Mouse (Mus musculus) cerebellum, adult 9-10 months (tissue): ENCODE data around the gene Fasn.
A peak's percentile ranks its signal among the peaks of the same experiment; 100 is the strongest.
"Not testable (repeated sequence)": the region's sequence is repeated elsewhere in the genome, so short reads cannot be mapped to it uniquely, and the experiment has no call there.

ENCODE experiments used
- DNase-seq: peaks from one replicate; pipeline ENCODE4 v3.0.0; 2022

Gene Fasn

GRCm38 (mm10) chr11:120823956-120824786 lies at the start of gene Fasn:
Gene Fasn, minus strand, starts transcription at chr11:120824547.
- peak; percentile 97 for DNase-seq

- no peak for DNase-seq
Measured at GRCm38 (mm10) chr11:120873206-120873605, 48.9 kb upstream of the Fasn start.

GRCm38 (mm10) chr11:120871521-120871920 lies 47.2 kb upstream of the Fasn start:
- no peak for DNase-seq

GRCm38 (mm10) chr11:120865816-120866215 lies 41.5 kb upstream of the Fasn start:
- no peak for DNase-seq

GRCm38 (mm10) chr11:120862819-120863218 lies 38.5 kb upstream of the Fasn start:
- no peak for DNase-seq

GRCm38 (mm10) chr11:120855938-120856337 lies 31.6 kb upstream of the Fasn start:
- DNase-seq: not testable (repeated sequence)

- DNase-seq: no peak
Measured at GRCm38 (mm10) chr11:120853788-120854187, 29.4 kb upstream of the Fasn start.

- DNase-seq: no peak
Measured at GRCm38 (mm10) chr11:120853158-120853557, 28.8 kb upstream of the Fasn start.

- no peak for DNase-seq
Measured at GRCm38 (mm10) chr11:120852083-120852935, 28.0 kb upstream of the Fasn start.

- no peak for DNase-seq
Measured at GRCm38 (mm10) chr11:120851582-120851981, 27.2 kb upstream of the Fasn start.

- DNase-seq: no peak
Measured at GRCm38 (mm10) chr11:120851132-120851531, 26.8 kb upstream of the Fasn start.

GRCm38 (mm10) chr11:120850331-120851030 lies 26.1 kb upstream of the Fasn start:
- no peak for DNase-seq

GRCm38 (mm10) chr11:120846725-120847475 lies 22.6 kb upstream of the Fasn start:
- no peak for DNase-seq

- DNase-seq: no peak
Measured at GRCm38 (mm10) chr11:120844329-120844728, 20.0 kb upstream of the Fasn start.

- DNase-seq: no peak
Measured at GRCm38 (mm10) chr11:120833555-120834280, 9.4 kb upstream of the Fasn start.

GRCm38 (mm10) chr11:120832962-120833361 lies 8.6 kb upstream of the Fasn start:
- DNase-seq: not testable (repeated sequence)

GRCm38 (mm10) chr11:120831659-120832440 lies 7.5 kb upstream of the Fasn start:
- DNase-seq: no peak

- no peak for DNase-seq
Measured at GRCm38 (mm10) chr11:120830686-120831085, 6.3 kb upstream of the Fasn start.

- peak; percentile 11 for DNase-seq
Measured at GRCm38 (mm10) chr11:120829757-120830532, 5.6 kb upstream of the Fasn start.

GRCm38 (mm10) chr11:120828416-120828815 lies 4.1 kb upstream of the Fasn start:
- peak; percentile 13 for DNase-seq
